Mouse (Mus musculus) MEL (cell line): Measurements from ENCODE around the gene Gde1. TPM values are rescaled to one million over a fixed set of nuclear protein-coding genes. Genes with fewer than 3 reads are reported as not detected.

Experiments
- DNase-seq: peaks from one replicate; pipeline ENCODE4 v3.0.0; 2011; ENCODE audit warnings: low read depth, low spot score
- H3K27ac ChIP-seq: 2 replicates; pipeline ENCODE4 v1.5.1; 2012; ENCODE audit warnings: low read depth, mild to moderate bottlenecking, control low read depth, low read length, moderate library complexity; ENCODE audit not compliant: control insufficient read depth
- H3K27me3 ChIP-seq, 2 experiments: fragments of 150-350 bp in 1 of 2; sonication (generic) in 1 of 2; 2 replicates each; pipeline ENCODE4 v1.6.1; 2012; ENCODE audit warnings: low read length in 2 of 2, mild to moderate bottlenecking in 2 of 2, improper control_type of control experiment in 1 of 2, moderate library complexity in 1 of 2; ENCODE audit not compliant: insufficient read depth in 2 of 2, control insufficient read depth in 1 of 2
- H3K36me3 ChIP-seq, 2 experiments: 2 replicates each; pipeline ENCODE4 v1.6.1; 2012 to 2014; ENCODE audit warnings: low read length in 2 of 2, improper control_type of control experiment in 1 of 2, inconsistent platforms in 1 of 2, mild to moderate bottlenecking in 1 of 2; ENCODE audit not compliant: insufficient read depth in 2 of 2, control insufficient read depth in 1 of 2
- H3K4me1 ChIP-seq, 2 experiments: fragments of 150-350 bp in 1 of 2; sonication (generic) in 1 of 2; 2 replicates each; pipeline ENCODE4 v1.6.1; 2012; ENCODE audit warnings: low read length in 2 of 2, improper control_type of control experiment in 1 of 2, mild to moderate bottlenecking in 1 of 2; ENCODE audit not compliant: insufficient read depth in 2 of 2, control insufficient read depth in 1 of 2
- H3K4me3 ChIP-seq, 2 experiments: fragments of 150-350 bp in 1 of 2; sonication (generic) in 1 of 2; 2 replicates each; pipeline ENCODE4 v1.5.1; 2012; ENCODE audit warnings: low read depth in 2 of 2, low read length in 2 of 2, mild to moderate bottlenecking in 2 of 2, moderate library complexity in 2 of 2, control low read depth in 1 of 2, improper control_type of control experiment in 1 of 2; ENCODE audit not compliant: control insufficient read depth in 1 of 2, insufficient read depth in 1 of 2
- H3K79me2 ChIP-seq: 2 replicates; pipeline ENCODE4 v1.6.1; 2012; ENCODE audit warnings: mild to moderate bottlenecking, low read length, moderate library complexity; ENCODE audit not compliant: control insufficient read depth, poor library complexity, insufficient read depth
- H3K9ac ChIP-seq: 2 replicates; pipeline ENCODE4 v1.6.1; 2012; ENCODE audit warnings: low read depth, mild to moderate bottlenecking, control low read depth, low read length, moderate library complexity; ENCODE audit not compliant: control insufficient read depth, poor library complexity, severe bottlenecking
- H3K9me3 ChIP-seq: fragments of 150-350 bp; sonication (generic); replicated peaks from 2 replicates; pipeline ENCODE4 v1.6.1; 2012; ENCODE audit warnings: mild to moderate bottlenecking, low read length, improper control_type of control experiment, moderate library complexity; ENCODE audit not compliant: insufficient read depth
- CHD1 ChIP-seq: IDR thresholded peaks from 2 replicates; pipeline ENCODE4 v1.6.1; 2012; ENCODE audit warnings: low read depth, mild to moderate bottlenecking, inconsistent platforms, low read length, improper control_type of control experiment
- CHD2 ChIP-seq: IDR thresholded peaks from 2 replicates; pipeline ENCODE4 v1.6.1; 2011; ENCODE audit warnings: low read length, improper control_type of control experiment
- E2F4 ChIP-seq: IDR thresholded peaks from 2 replicates; pipeline ENCODE4 v1.6.1; 2011; ENCODE audit warnings: low read depth, low read length, improper control_type of control experiment, borderline replicate concordance
- ELF1 ChIP-seq: IDR thresholded peaks from 2 replicates; pipeline ENCODE4 v1.6.1; 2014; ENCODE audit warnings: low read depth, mild to moderate bottlenecking, inconsistent platforms, low read length, improper control_type of control experiment, moderate library complexity
- EP300 ChIP-seq, 2 experiments: IDR thresholded peaks; 2 replicates each; pipeline ENCODE4 v1.6.1; 2011; ENCODE audit warnings: improper control_type of control experiment in 2 of 2, low read length in 2 of 2, low read depth in 1 of 2, mild to moderate bottlenecking in 1 of 2
- ETS1 ChIP-seq: IDR thresholded peaks from 2 replicates; pipeline ENCODE4 v1.6.1; 2012; ENCODE audit warnings: low read depth, mild to moderate bottlenecking, inconsistent platforms, low read length, improper control_type of control experiment, moderate library complexity
- GABPA ChIP-seq: IDR thresholded peaks from 2 replicates; pipeline ENCODE4 v1.6.1; 2012; ENCODE audit warnings: low read depth, mild to moderate bottlenecking, inconsistent platforms, low read length, improper control_type of control experiment, moderate library complexity
- HCFC1 ChIP-seq: IDR thresholded peaks from 2 replicates; pipeline ENCODE4 v1.6.1; 2012; ENCODE audit warnings: low read depth, mild to moderate bottlenecking, inconsistent platforms, low read length, improper control_type of control experiment, moderate library complexity
- JUND ChIP-seq: IDR thresholded peaks from 2 replicates; pipeline ENCODE4 v1.6.1; 2011; ENCODE audit warnings: low read depth, mild to moderate bottlenecking, improper control_type of control experiment, low read length
- KAT2A ChIP-seq: conservative IDR thresholded peaks from 2 replicates; pipeline ENCODE4 v1.6.1; 2012; ENCODE audit warnings: low read depth, low read length, improper control_type of control experiment, inconsistent platforms
- MAFK ChIP-seq: IDR thresholded peaks from 2 replicates; pipeline ENCODE4 v1.6.1; 2011; ENCODE audit warnings: low read depth, mild to moderate bottlenecking, low read length, improper control_type of control experiment, borderline replicate concordance
- MAX ChIP-seq: IDR thresholded peaks from 2 replicates; pipeline ENCODE4 v1.6.1; 2011; ENCODE audit warnings: low read length, improper control_type of control experiment
- MAZ ChIP-seq: IDR thresholded peaks from 2 replicates; pipeline ENCODE4 v1.6.1; 2012; ENCODE audit warnings: low read depth, mild to moderate bottlenecking, inconsistent platforms, low read length, improper control_type of control experiment
- MEF2A ChIP-seq: IDR thresholded peaks from 2 replicates; pipeline ENCODE4 v1.6.1; 2014; ENCODE audit warnings: low read depth, mild to moderate bottlenecking, inconsistent platforms, low read length, improper control_type of control experiment; ENCODE audit not compliant: poor library complexity, insufficient replicate concordance, severe bottlenecking; ENCODE audit errors: extremely low read depth
- MXI1 ChIP-seq: IDR thresholded peaks from 2 replicates; pipeline ENCODE4 v1.6.1; 2011; ENCODE audit warnings: mild to moderate bottlenecking, low read depth, low read length, improper control_type of control experiment
- MYC ChIP-seq: IDR thresholded peaks from 2 replicates; pipeline ENCODE4 v1.6.1; 2011; ENCODE audit warnings: low read depth, mild to moderate bottlenecking, low read length, improper control_type of control experiment, moderate library complexity
- NELFE ChIP-seq: IDR thresholded peaks from 2 replicates; pipeline ENCODE4 v1.6.1; 2011; ENCODE audit warnings: low read depth, low read length, improper control_type of control experiment
- POLR2A ChIP-seq, 2 experiments: IDR thresholded peaks; 2 replicates each; pipeline ENCODE4 v1.6.1; 2011 to 2012; ENCODE audit warnings: low read length in 2 of 2, mild to moderate bottlenecking in 2 of 2, control low read depth in 1 of 2, improper control_type of control experiment in 1 of 2, low read depth in 1 of 2, moderate library complexity in 1 of 2; ENCODE audit not compliant: control insufficient read depth in 1 of 2, insufficient read depth in 1 of 2, poor library complexity in 1 of 2
- POLR2AphosphoS2 ChIP-seq: IDR thresholded peaks from 2 replicates; pipeline ENCODE4 v1.6.1; 2011; ENCODE audit warnings: low read length, improper control_type of control experiment
- POLR2AphosphoS5 ChIP-seq: IDR thresholded peaks from 2 replicates; pipeline ENCODE4 v1.6.1; 2012; ENCODE audit warnings: low read depth, borderline replicate concordance, mild to moderate bottlenecking, inconsistent platforms, low read length, moderate library complexity, mixed read lengths
- RAD21 ChIP-seq: IDR thresholded peaks from 2 replicates; pipeline ENCODE4 v1.6.1; 2011; ENCODE audit warnings: mild to moderate bottlenecking, low read depth, low read length, improper control_type of control experiment
- RCOR1 ChIP-seq: IDR thresholded peaks from 2 replicates; pipeline ENCODE4 v1.6.1; 2012; ENCODE audit warnings: low read depth, mild to moderate bottlenecking, inconsistent platforms, low read length, improper control_type of control experiment
- SIN3A ChIP-seq: IDR thresholded peaks from 2 replicates; pipeline ENCODE4 v1.6.1; 2012; ENCODE audit warnings: low read length, improper control_type of control experiment, inconsistent platforms
- SMC3 ChIP-seq: IDR thresholded peaks from 2 replicates; pipeline ENCODE4 v1.6.1; 2011; ENCODE audit warnings: low read depth, low read length, improper control_type of control experiment
- TAL1 ChIP-seq: IDR thresholded peaks from 2 replicates; pipeline ENCODE4 v1.6.1; 2012; ENCODE audit warnings: mild to moderate bottlenecking, inconsistent platforms, low read length, moderate library complexity, mixed read lengths
- TCF12 ChIP-seq: IDR thresholded peaks from 2 replicates; pipeline ENCODE4 v1.6.1; 2014; ENCODE audit warnings: low read depth, mild to moderate bottlenecking, inconsistent platforms, low read length, improper control_type of control experiment, moderate library complexity
- USF2 ChIP-seq, 2 experiments: IDR thresholded peaks; 2 replicates each; pipeline ENCODE4 v1.6.1; 2011 to 2012; ENCODE audit warnings: improper control_type of control experiment in 2 of 2, low read length in 2 of 2, borderline replicate concordance in 1 of 2, inconsistent platforms in 1 of 2, low read depth in 1 of 2, mild to moderate bottlenecking in 1 of 2; ENCODE audit not compliant: insufficient read depth in 1 of 2
- ZKSCAN1 ChIP-seq: IDR thresholded peaks from 2 replicates; pipeline ENCODE4 v1.6.1; 2012; ENCODE audit warnings: low read depth, mild to moderate bottlenecking, inconsistent platforms, low read length, improper control_type of control experiment, moderate library complexity
- ZMIZ1 ChIP-seq: IDR thresholded peaks from 2 replicates; pipeline ENCODE4 v1.6.1; 2012; ENCODE audit warnings: low read depth, mild to moderate bottlenecking, inconsistent platforms, low read length, improper control_type of control experiment, moderate library complexity
- ZNF384 ChIP-seq: IDR thresholded peaks from 2 replicates; pipeline ENCODE4 v1.6.1; 2012; ENCODE audit warnings: low read depth, mild to moderate bottlenecking, inconsistent platforms, low read length, improper control_type of control experiment
- polyA plus RNA-seq, 2 experiments: library from polyadenylated mRNA; stranded (reverse) in 1 of 2; unstranded in 1 of 2; fragments of >175 nt in 1 of 2; fragments of >200 nt in 1 of 2; gene quantifications; 2 replicates each; pipeline versions ENCODE4 v1.2.1 to v1.2.4; 2012; ENCODE audit warnings: low replicate concordance in 2 of 2, low read depth in 1 of 2; ENCODE audit not compliant: insufficient read length in 2 of 2, insufficient read depth in 1 of 2, missing spikeins in 1 of 2
- total RNA-seq: library from RNA; depleted of rRNA; stranded (reverse); fragments of 300-350 nt; gene quantifications from 2 replicates; pipeline ENCODE4 v1.2.3, GENCODE M21; 2012

Gene Gde1
- total and polyA plus RNA-seq, 3 experiments = 38.1 to 39.8 TPM; not detected in 1

- no peak overlapping the region for H3K27ac ChIP-seq
- H3K36me3 ChIP-seq = peaks cover 0 to 2% of the 10 kb centered on the region in 2 experiments; a peak in 1 of 4 replicates
- H3K4me1 ChIP-seq = no peaks in the 10 kb centered on the region
- H3K79me2 ChIP-seq = no peaks in the 10 kb centered on the region
- no peaks in the 10 kb centered on the region for H3K9me3 ChIP-seq
- H3K9ac ChIP-seq = no peak overlapping the region
- DNase-seq = no peak
- no peak for TF ChIP-seq GABPA
- TF ChIP-seq MAZ = no peak
- TF ChIP-seq MYC = no peak
- TF ChIP-seq EP300 (IDR thresholded peaks at IDR 0.05; ENCODE audit: low read depth in 1 of 2, low read length in 2 of 2) = no peak
- TF ChIP-seq CHD1 = no peak
- TF ChIP-seq POLR2AphosphoS5 = no peak
- TF ChIP-seq USF2 (IDR thresholded peaks at IDR 0.05; ENCODE audit: borderline replicate concordance in 1 of 2, insufficient read depth in 1 of 2, low read depth in 1 of 2, low read length in 2 of 2) = no peak
- no peak for TF ChIP-seq ETS1
- no peak for TF ChIP-seq TCF12
- TF ChIP-seq MAFK = no peak
- TF ChIP-seq MAX = no peak
- TF ChIP-seq E2F4 = no peak
- no peak for TF ChIP-seq SMC3
- TF ChIP-seq ZKSCAN1 = no peak
- TF ChIP-seq ZMIZ1 = no peak
- no peak for TF ChIP-seq POLR2AphosphoS2
- TF ChIP-seq ZNF384 = no peak
- TF ChIP-seq MXI1 = no peak
- TF ChIP-seq TAL1 = no peak
- no peak for TF ChIP-seq CHD2
- no peak overlapping the region for H3K4me3 ChIP-seq
- H3K27me3 ChIP-seq = no peaks in the 10 kb centered on the region
Measured at GRCm38 (mm10) chr7:118747891-118748672, 42.5 kb upstream of the Gde1 start.

GRCm38 (mm10) chr7:118744766-118745165 lies 39.2 kb upstream of the Gde1 start:
- Histone ChIP-seq H3K4me3 (no peak overlapping the region), H3K4me1 (peaks cover 0 to 5% of the 10 kb centered on the region in 2 experiments; a peak in 1 of 4 replicates), H3K27ac (no peak overlapping the region), H3K9me3 (no peaks in the 10 kb centered on the region), H3K36me3 (peaks cover 2% of the 10 kb centered on the region in 2 experiments; a peak in 1 of 4 replicates), H3K9ac (no peak overlapping the region), H3K79me2 (peaks cover 6% of the 10 kb centered on the region), H3K27me3 (no peaks in the 10 kb centered on the region)
- TF ChIP-seq ZNF384 (no peak), POLR2AphosphoS2 (no peak), SIN3A (no peak), POLR2A (IDR thresholded peaks at IDR 0.05; ENCODE audit: control insufficient read depth in 1 of 2, insufficient read depth in 1 of 2, low read depth in 1 of 2, low read length in 2 of 2, poor library complexity in 1 of 2) (no peak), MAZ (no peak), ETS1 (no peak), ZMIZ1 (no peak), NELFE (no peak), MYC (no peak), RAD21 (no peak), JUND (no peak), KAT2A (no peak), ELF1 (no peak), RCOR1 (no peak), MAX (no peak), MEF2A (no peak), HCFC1 (no peak)
- DNase-seq = no peak
